Mouse (Mus musculus) G1E (cell line): ENCODE measurements around the gene C1qbp. TPM values are rescaled to one million over a fixed set of nuclear protein-coding genes. Genes with fewer than 3 reads are reported as not detected.

ENCODE experiments used
- ATAC-seq: 2 replicates; pipeline ENCODE4 v1.8.0; 2016; ENCODE audit warnings: mild to moderate bottlenecking; ENCODE audit not compliant: insufficient number of reproducible peaks, poor library complexity, low FRiP score, severe bottlenecking; ENCODE audit errors: extremely low read depth
- DNase-seq: peaks from one replicate; pipeline ENCODE4 v3.0.0; 2012; ENCODE audit warnings: low spot score
- H3K27me3 ChIP-seq: 2 replicates; pipeline ENCODE4 v1.6.1; 2012; ENCODE audit warnings: mild to moderate bottlenecking, low read length, inconsistent platforms; ENCODE audit not compliant: insufficient read depth
- H3K36me3 ChIP-seq: replicated peaks from 2 replicates; pipeline ENCODE3; 2012; ENCODE audit warnings: mild to moderate bottlenecking, inconsistent platforms
- H3K4me1 ChIP-seq: 2 replicates; pipeline ENCODE4 v1.6.1; 2012; ENCODE audit warnings: low read depth, low read length, inconsistent platforms, mixed read lengths; ENCODE audit not compliant: insufficient read depth
- H3K4me3 ChIP-seq: 2 replicates; pipeline ENCODE4 v1.5.1; 2012; ENCODE audit warnings: low read depth, mild to moderate bottlenecking, inconsistent platforms, low read length, moderate library complexity, mixed read lengths
- H3K9me3 ChIP-seq: replicated peaks from 2 replicates; pipeline ENCODE4 v1.6.1; 2012; ENCODE audit warnings: inconsistent platforms
- CTCF ChIP-seq: IDR thresholded peaks from 2 replicates; pipeline ENCODE4 v1.5.1; 2012; ENCODE audit warnings: low read depth, low read length, inconsistent platforms, mixed read lengths
- GATA1 ChIP-seq: IDR thresholded peaks from 2 replicates; pipeline ENCODE4 v1.6.1; 2012; ENCODE audit warnings: borderline replicate concordance, low read length, inconsistent platforms, mixed read lengths
- GATA2 ChIP-seq: IDR thresholded peaks from 2 replicates; pipeline ENCODE4 v1.6.1; 2012; ENCODE audit warnings: low read depth, low read length, inconsistent platforms, borderline replicate concordance
- POLR2AphosphoS5 ChIP-seq: IDR thresholded peaks from 2 replicates; pipeline ENCODE4 v1.6.1; 2012; ENCODE audit warnings: low read depth, low read length, inconsistent platforms; ENCODE audit not compliant: insufficient replicate concordance
- TAL1 ChIP-seq: conservative IDR thresholded peaks from 2 replicates; pipeline ENCODE4 v1.6.1; 2012; ENCODE audit warnings: low read depth, low read length, inconsistent platforms, mixed read lengths
- polyA plus RNA-seq: library from polyadenylated mRNA; stranded (reverse); fragments of >175 nt; gene quantifications from 2 replicates; pipeline ENCODE4 v1.2.3, GENCODE M21; 2012
- total RNA-seq, 2 experiments: library from RNA; stranded (forward) in 1 of 2; stranded (reverse) in 1 of 2; fragments of 200-1000 nt in 1 of 2; fragments of >200 nt in 1 of 2; fragmentation: Nextera tagmentation in 1 of 2; gene quantifications; 2 replicates each; pipeline ENCODE4 v1.2.3; 2014 to 2017

Gene C1qbp
- total and polyA plus RNA-seq, 3 experiments, result 75.2 to 753 (median 271) TPM

- Histone ChIP-seq H3K36me3 (peaks cover 58% of the 10 kb centered on the region), H3K27me3 (no peaks in the 10 kb centered on the region), H3K4me3 (peak overlapping the region; percentile 93), H3K9me3 (no peaks in the 10 kb centered on the region), H3K4me1 (peaks cover 42% of the 10 kb centered on the region)
- ATAC-seq, result no peak
- TF ChIP-seq CTCF, result no peak
- TF ChIP-seq POLR2AphosphoS5, result no peak
- no peak for TF ChIP-seq GATA2
- no peak for TF ChIP-seq GATA1
- TF ChIP-seq TAL1, result no peak
- no peak for DNase-seq
Measured at GRCm38 (mm10) chr11:71018416-71019200, 35.8 kb upstream of the C1qbp start.

DNA sequence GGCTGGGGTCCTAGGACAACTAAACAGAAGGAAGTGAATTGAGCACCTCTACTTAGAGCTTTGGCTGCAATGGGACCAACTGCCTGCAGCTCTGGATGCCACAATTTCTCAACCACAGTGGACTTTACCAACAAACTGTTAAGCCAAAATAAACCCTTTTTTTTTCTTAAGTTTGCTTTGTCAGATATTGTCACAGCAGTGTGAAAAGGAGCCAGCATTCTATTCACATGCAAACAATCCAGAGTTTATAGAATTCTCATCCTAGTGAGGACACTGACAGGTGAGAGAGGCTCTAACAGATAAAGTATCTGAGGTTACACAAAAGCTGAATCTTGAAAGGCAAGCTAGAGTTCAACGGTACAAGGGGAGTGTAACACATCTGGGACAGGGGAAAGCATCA lies 34.2 kb upstream of the C1qbp start:
- Histone ChIP-seq H3K4me3 (no peak overlapping the region), H3K9me3 (no peaks in the 10 kb centered on the region), H3K36me3 (peaks cover 58% of the 10 kb centered on the region), H3K27me3 (no peaks in the 10 kb centered on the region), H3K4me1 (peaks cover 34% of the 10 kb centered on the region)
- no peak for ATAC-seq
- TF ChIP-seq POLR2AphosphoS5, result no peak
- DNase-seq, result no peak

GRCm38 (mm10) chr11:71012743-71013142 lies 29.9 kb upstream of the C1qbp start:
- peaks cover 87% of the 10 kb centered on the region for H3K36me3 ChIP-seq
- ATAC-seq (no peak), DNase-seq (no peak)
- H3K4me1 ChIP-seq, result peaks cover 15% of the 10 kb centered on the region
- TF ChIP-seq CTCF (no peak), GATA1 (no peak)
- no peaks in the 10 kb centered on the region for H3K9me3 ChIP-seq
- no peaks in the 10 kb centered on the region for H3K27me3 ChIP-seq
- H3K4me3 ChIP-seq, result no peak overlapping the region

DNA sequence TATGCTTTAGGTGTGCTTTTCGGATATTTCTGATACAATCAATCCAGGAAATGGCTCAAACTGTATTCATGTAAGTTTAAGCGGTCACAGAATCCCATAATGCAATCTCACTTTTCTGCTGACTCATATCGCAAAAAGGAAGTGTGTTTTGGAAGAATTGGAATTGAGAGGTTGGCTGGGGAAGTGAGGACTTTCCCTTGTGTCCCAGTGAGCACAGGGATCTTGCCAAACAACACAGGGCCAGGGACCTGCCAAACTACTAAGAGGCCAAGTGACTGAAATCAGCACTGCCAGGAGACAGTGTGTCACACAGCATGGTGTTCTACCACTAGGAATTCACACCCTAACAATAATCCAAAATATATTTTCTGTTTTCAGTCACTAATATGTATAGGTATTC lies 25.5 kb upstream of the C1qbp start:
- Histone ChIP-seq H3K4me3 (no peak overlapping the region), H3K4me1 (peaks cover 12% of the 10 kb centered on the region), H3K27me3 (no peaks in the 10 kb centered on the region), H3K9me3 (no peaks in the 10 kb centered on the region), H3K36me3 (peaks cover 65% of the 10 kb centered on the region)
- DNase-seq (no peak), ATAC-seq (no peak)
- TF ChIP-seq GATA2, result no peak
- no peak for TF ChIP-seq CTCF
- TF ChIP-seq TAL1, result no peak
- TF ChIP-seq POLR2AphosphoS5, result no peak
- no peak for TF ChIP-seq GATA1

GRCm38 (mm10) chr11:71007831-71008230 lies 25.0 kb upstream of the C1qbp start:
- Histone ChIP-seq H3K4me3 (no peak overlapping the region), H3K36me3 (peaks cover 63% of the 10 kb centered on the region), H3K27me3 (no peaks in the 10 kb centered on the region), H3K4me1 (peaks cover 17% of the 10 kb centered on the region), H3K9me3 (no peaks in the 10 kb centered on the region)
- DNase-seq (no peak), ATAC-seq (no peak)
- TF ChIP-seq POLR2AphosphoS5 (no peak), CTCF (no peak), GATA2 (no peak), TAL1 (no peak), GATA1 (no peak)

- peaks cover 62% of the 10 kb centered on the region for H3K36me3 ChIP-seq
- H3K4me3 ChIP-seq, result no peak overlapping the region
- no peak for ATAC-seq
- no peaks in the 10 kb centered on the region for H3K9me3 ChIP-seq
- no peak for TF ChIP-seq GATA1
- TF ChIP-seq GATA2, result no peak
- no peaks in the 10 kb centered on the region for H3K27me3 ChIP-seq
- DNase-seq, result no peak
- H3K4me1 ChIP-seq, result peaks cover 25% of the 10 kb centered on the region
Measured at GRCm38 (mm10) chr11:71007026-71007425, 24.2 kb upstream of the C1qbp start.

GRCm38 (mm10) chr11:71005046-71005445 lies 22.2 kb upstream of the C1qbp start:
- DNase-seq (no peak), ATAC-seq (no peak)
- H3K4me1 ChIP-seq, result peaks cover 30% of the 10 kb centered on the region
- TF ChIP-seq POLR2AphosphoS5 (no peak), CTCF (no peak), TAL1 (no peak), GATA1 (no peak), GATA2 (no peak)
- H3K27me3 ChIP-seq, result no peaks in the 10 kb centered on the region
- H3K9me3 ChIP-seq, result no peaks in the 10 kb centered on the region
- H3K4me3 ChIP-seq, result peak overlapping the region; percentile 85; the same call in 1 of the 2 replicates
- peaks cover 59% of the 10 kb centered on the region for H3K36me3 ChIP-seq
